Mouse (Mus musculus): Measurements from ENCODE around the gene Hpcal1. TPM values are rescaled to one million over a fixed set of nuclear protein-coding genes. Genes with fewer than 3 reads are reported as not detected.

The Hpcal1 gene
- 20.3 and 22.2 TPM in 2 replicates for polyA plus RNA-seq (2015; fragmentation: Nextera tagmentation; extraction: Ambion mirVana)

GRCm38 (mm10) chr12:17690564-17691281 lies at the start of gene Hpcal1:
Gene Hpcal1 (plus strand): TSS chr12:17690856.
- Histone ChIP-seq H3K36me3 (replicated peaks) (no peaks in the 10 kb centered on the region), H3K4me1 (replicated peaks) (peaks cover 48% of the 10 kb centered on the region), H3K4me2 (peak within 1 kb of the TSS; percentile 86), H3K9ac (peak within 1 kb of the TSS; percentile 53), H3K4me3 (replicated peaks) (peak within 1 kb of the TSS; percentile 69), H3K9me3 (replicated peaks) (no peaks in the 10 kb centered on the region), H3K27me3 (peaks cover 30% of the 10 kb centered on the region), H3K27ac (replicated peaks) (peak within 1 kb of the TSS; percentile 70)
- WGBS (ENCODE audit: insufficient replicate concordance) = under 1% methylated on average over 71 of the region's 72 CpGs
- ATAC-seq (ENCODE audit: insufficient read depth) = peak; percentile 82

DNA sequence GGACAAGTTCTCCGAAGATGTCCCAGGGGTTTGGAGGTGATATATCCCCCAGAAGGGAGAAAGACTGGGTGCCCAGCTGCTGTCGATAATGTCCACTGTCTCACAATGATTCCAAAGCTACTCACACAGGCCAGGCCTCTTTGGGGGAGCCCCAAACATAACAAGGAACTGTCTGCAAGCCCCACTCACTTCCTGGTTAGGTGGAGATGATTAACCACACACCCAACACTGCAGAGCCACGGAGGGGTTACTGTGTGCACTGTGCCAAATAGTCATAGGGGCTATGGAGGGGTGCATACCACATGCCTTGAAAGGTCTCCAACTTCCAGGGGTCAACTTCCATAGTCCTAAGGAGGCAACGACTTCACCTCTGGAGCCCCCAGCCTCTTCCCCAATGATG lies 49.4 kb upstream of the Hpcal1 start:
- no peak overlapping the region for H3K9ac ChIP-seq
- H3K9me3 ChIP-seq (replicated peaks) = no peaks in the 10 kb centered on the region
- H3K27ac ChIP-seq (replicated peaks) = no peak overlapping the region
- H3K4me2 ChIP-seq = no peak overlapping the region
- 43% methylated on average over 4 of the region's 4 CpGs for WGBS (ENCODE audit: insufficient replicate concordance)
- no peak for ATAC-seq (ENCODE audit: insufficient read depth)
- H3K4me1 ChIP-seq (replicated peaks) = no peaks in the 10 kb centered on the region
- H3K36me3 ChIP-seq (replicated peaks) = no peaks in the 10 kb centered on the region
- H3K27me3 ChIP-seq = no peaks in the 10 kb centered on the region
- no peak overlapping the region for H3K4me3 ChIP-seq (replicated peaks)

GRCm38 (mm10) chr12:17644385-17645222 lies 46.1 kb upstream of the Hpcal1 start:
- no peak overlapping the region for H3K4me3 ChIP-seq (replicated peaks)
- no peak for ATAC-seq (ENCODE audit: insufficient read depth)
- 64% methylated on average over 12 of the region's 12 CpGs for WGBS (ENCODE audit: insufficient replicate concordance)

DNA sequence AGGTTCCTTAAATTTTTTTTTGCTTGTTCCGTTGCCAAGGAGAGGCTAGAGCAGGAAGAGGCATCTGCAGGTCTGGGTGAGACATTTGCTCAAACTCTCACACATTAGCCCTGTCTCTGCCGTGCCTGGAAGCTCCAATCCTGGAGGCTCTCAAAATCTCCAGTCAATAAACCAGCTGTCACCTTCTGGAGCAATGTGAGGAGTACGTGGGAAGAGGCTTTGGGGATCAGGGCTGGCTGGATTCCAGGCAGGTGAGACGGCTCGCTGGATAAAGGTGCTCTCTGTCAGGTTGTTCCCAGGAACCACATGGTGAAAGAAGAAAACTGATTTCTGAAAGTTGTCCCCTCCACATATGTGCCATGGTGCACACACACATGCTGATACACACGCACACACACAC lies 44.2 kb upstream of the Hpcal1 start:
- Histone ChIP-seq H3K27me3 (no peaks in the 10 kb centered on the region), H3K36me3 (replicated peaks) (no peaks in the 10 kb centered on the region), H3K9ac (no peak overlapping the region), H3K27ac (replicated peaks) (no peak overlapping the region), H3K4me3 (replicated peaks) (no peak overlapping the region), H3K4me2 (no peak overlapping the region), H3K4me1 (replicated peaks) (no peaks in the 10 kb centered on the region), H3K9me3 (replicated peaks) (no peaks in the 10 kb centered on the region)
- ATAC-seq (ENCODE audit: insufficient read depth) = no peak
- WGBS (ENCODE audit: insufficient replicate concordance) = 53% methylated on average over 6 of the region's 6 CpGs

More at GRCm38 (mm10) chr12:17644385-17645222, 46.1 kb upstream of the Hpcal1 start:
- Histone ChIP-seq H3K9ac (no peak overlapping the region), H3K4me1 (replicated peaks) (no peaks in the 10 kb centered on the region), H3K9me3 (replicated peaks) (no peaks in the 10 kb centered on the region), H3K27me3 (no peaks in the 10 kb centered on the region), H3K4me2 (no peak overlapping the region), H3K27ac (replicated peaks) (no peak overlapping the region), H3K36me3 (replicated peaks) (no peaks in the 10 kb centered on the region)

DNA sequence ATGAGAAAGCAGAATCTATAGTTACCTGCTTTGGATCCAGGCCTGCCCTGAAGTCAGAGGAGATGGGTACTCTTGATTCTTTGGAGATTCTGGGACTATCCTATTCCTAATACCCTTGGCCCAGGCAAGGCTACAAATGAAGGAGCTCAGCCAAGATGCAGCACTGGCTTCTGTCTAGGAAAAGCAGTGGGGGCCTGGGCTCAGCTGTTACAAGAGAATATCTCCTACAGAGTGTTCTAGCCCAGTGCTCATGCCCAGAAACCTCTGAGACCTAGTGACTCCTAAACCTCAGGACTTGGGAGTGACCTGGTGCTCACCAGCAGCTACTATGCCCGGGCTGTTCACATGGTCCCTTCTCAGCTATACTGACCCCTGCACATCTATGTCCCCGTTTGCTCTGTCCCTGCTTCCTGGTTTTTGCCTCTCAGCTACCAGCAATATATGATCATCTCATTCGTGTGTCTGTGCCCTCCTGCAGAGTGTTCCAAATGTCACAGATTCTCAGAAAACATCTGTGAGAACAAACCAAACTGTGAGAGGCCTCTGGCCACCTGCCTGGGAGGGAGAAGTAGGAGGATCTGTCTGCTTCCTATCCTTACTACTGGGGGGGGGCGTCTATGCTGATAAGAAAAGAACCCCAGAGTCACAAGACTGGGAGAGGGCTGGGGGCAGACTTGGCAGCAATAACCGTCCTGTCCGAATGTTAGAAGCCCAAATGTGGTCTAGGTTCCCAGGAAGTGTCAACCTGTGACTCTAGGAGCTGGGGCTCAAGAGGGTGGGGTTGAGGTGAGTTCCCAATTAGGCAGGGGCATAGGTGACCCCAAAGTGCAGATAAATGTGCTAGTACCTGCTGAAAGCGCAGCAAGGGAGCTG lies 39.2 kb upstream of the Hpcal1 start:
- Histone ChIP-seq H3K9me3 (replicated peaks) (no peaks in the 10 kb centered on the region), H3K36me3 (replicated peaks) (no peaks in the 10 kb centered on the region), H3K4me2 (no peak overlapping the region), H3K4me1 (replicated peaks) (no peaks in the 10 kb centered on the region), H3K27ac (replicated peaks) (no peak overlapping the region), H3K27me3 (no peaks in the 10 kb centered on the region), H3K9ac (no peak overlapping the region), H3K4me3 (replicated peaks) (no peak overlapping the region)
- ATAC-seq (ENCODE audit: insufficient read depth) = no peak
- 51% methylated on average over 7 of the region's 7 CpGs for WGBS (ENCODE audit: insufficient replicate concordance)

DNA sequence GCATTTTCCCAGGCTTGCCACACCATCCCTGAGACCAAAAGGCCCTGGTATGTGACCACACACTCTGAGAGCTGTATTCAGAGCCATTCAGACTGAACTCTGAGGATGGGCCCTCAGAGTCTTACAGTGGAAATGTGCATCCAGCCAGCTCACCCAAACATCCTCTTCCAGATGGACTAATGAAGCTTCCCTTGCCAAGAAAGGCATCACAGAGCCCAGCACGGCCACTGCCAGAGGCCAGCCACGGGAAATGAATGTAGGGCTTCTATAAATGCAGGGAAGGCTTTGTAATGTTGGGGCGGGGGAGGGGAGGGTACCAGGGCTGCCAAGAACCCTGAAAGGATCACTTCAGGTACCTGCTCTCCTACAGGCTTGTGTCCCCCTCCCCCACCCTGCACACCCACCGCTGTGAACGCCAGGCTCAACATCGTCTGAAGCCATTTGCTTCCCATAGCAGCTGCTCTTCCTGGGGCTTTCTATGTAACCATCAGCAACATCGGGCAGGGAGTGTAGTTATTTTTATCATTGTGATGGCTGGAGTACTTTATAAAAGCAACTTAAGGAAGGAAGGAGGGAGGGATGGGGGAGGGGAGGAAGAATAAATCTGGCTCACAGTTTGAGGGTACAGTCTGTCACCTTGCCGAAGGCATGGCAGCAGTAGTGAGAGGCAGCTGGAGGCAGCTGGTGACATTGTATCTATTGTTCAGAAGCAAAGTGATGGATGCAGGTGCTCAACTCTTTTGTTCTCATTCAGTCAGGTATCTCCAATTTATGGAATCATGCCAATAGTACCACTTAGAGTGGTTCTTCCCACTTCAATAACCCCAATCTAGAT lies 38.2 kb upstream of the Hpcal1 start:
- Histone ChIP-seq H3K9me3 (replicated peaks) (no peaks in the 10 kb centered on the region), H3K4me1 (replicated peaks) (no peaks in the 10 kb centered on the region), H3K27ac (replicated peaks) (no peak overlapping the region), H3K9ac (no peak overlapping the region), H3K4me2 (no peak overlapping the region), H3K27me3 (no peaks in the 10 kb centered on the region), H3K4me3 (replicated peaks) (no peak overlapping the region), H3K36me3 (replicated peaks) (no peaks in the 10 kb centered on the region)
- WGBS (ENCODE audit: insufficient replicate concordance) = 42% methylated on average over 8 of the region's 8 CpGs
- no peak for ATAC-seq (ENCODE audit: insufficient read depth)

- H3K4me2 ChIP-seq = no peak overlapping the region
- ATAC-seq (ENCODE audit: insufficient read depth) = no peak
- no peaks in the 10 kb centered on the region for H3K27me3 ChIP-seq
- no peaks in the 10 kb centered on the region for H3K4me1 ChIP-seq (replicated peaks)
- no peak overlapping the region for H3K27ac ChIP-seq (replicated peaks)
- no peaks in the 10 kb centered on the region for H3K36me3 ChIP-seq (replicated peaks)
- H3K4me3 ChIP-seq (replicated peaks) = no peak overlapping the region
- 71% methylated on average over 3 of the region's 3 CpGs for WGBS (ENCODE audit: insufficient replicate concordance)
- H3K9me3 ChIP-seq (replicated peaks) = no peaks in the 10 kb centered on the region
- H3K9ac ChIP-seq = no peak overlapping the region
These were observed 37.4 kb upstream of the Hpcal1 start for GRCm38 (mm10) chr12:17653051-17653783.

DNA sequence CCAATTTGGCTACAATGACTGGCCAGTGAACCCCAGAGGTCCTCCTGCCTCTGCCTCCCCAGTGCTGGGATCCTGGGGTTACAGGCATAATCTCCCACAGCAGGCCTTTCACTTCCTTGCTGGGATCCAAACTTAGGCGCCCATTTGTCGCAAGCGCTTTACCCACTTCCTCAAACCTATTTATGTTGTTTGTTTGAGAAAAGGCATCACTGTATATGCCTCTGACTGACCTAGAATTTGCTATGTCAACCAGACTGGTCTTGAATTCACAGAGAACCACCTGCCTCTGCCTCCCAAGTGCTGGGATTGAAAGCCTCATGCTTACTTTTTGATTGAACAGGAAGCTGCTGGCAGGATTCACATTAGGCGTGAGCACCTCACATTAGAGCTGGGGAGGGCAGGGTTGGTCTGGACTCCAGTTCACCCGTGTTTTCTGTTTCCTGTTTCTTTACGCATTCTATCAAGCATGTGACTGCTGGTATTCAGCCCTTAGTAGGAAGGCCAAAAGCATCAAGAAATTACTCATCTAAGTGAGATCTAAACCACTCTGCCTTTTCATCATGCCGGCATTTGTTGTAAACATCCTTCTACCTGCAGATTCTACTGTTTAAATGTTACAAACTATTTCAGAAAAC lies 33.0 kb upstream of the Hpcal1 start:
- 48% methylated on average over 7 of the region's 7 CpGs for WGBS (ENCODE audit: insufficient replicate concordance)
- Histone ChIP-seq H3K4me1 (replicated peaks) (no peaks in the 10 kb centered on the region), H3K9ac (no peak overlapping the region), H3K4me3 (replicated peaks) (no peak overlapping the region), H3K27me3 (no peaks in the 10 kb centered on the region), H3K4me2 (no peak overlapping the region), H3K9me3 (replicated peaks) (no peaks in the 10 kb centered on the region), H3K36me3 (replicated peaks) (no peaks in the 10 kb centered on the region), H3K27ac (replicated peaks) (no peak overlapping the region)
- ATAC-seq (ENCODE audit: insufficient read depth) = no peak

- no peak for ATAC-seq (ENCODE audit: insufficient read depth)
- no peaks in the 10 kb centered on the region for H3K27me3 ChIP-seq
- H3K9me3 ChIP-seq (replicated peaks) = no peaks in the 10 kb centered on the region
- H3K27ac ChIP-seq (replicated peaks) = no peak overlapping the region
- no peak overlapping the region for H3K4me3 ChIP-seq (replicated peaks)
- H3K36me3 ChIP-seq (replicated peaks) = no peaks in the 10 kb centered on the region
- H3K4me2 ChIP-seq = no peak overlapping the region
- H3K9ac ChIP-seq = no peak overlapping the region
- 22% methylated on average over 5 of the region's 5 CpGs for WGBS (ENCODE audit: insufficient replicate concordance)
- no peaks in the 10 kb centered on the region for H3K4me1 ChIP-seq (replicated peaks)
These were observed 32.1 kb upstream of the Hpcal1 start for GRCm38 (mm10) chr12:17658521-17658920.

Measured in liver, embryonic 15.5 days (tissue).